Mouse (Mus musculus) retina, postnatal 7 days (tissue): ENCODE measurements at regions not wholly inside any gene's neighbourhood (a gene's known extent, or its start where the extent isn't known, plus 50 kb on each side); places are given as distances from the start of the nearest gene placed in this dataset.

Experiments used
- DNase-seq: peaks from one replicate; pipeline ENCODE4 v3.0.0-alpha.2; 2012; ENCODE audit warnings: low read depth, low spot score

DNA sequence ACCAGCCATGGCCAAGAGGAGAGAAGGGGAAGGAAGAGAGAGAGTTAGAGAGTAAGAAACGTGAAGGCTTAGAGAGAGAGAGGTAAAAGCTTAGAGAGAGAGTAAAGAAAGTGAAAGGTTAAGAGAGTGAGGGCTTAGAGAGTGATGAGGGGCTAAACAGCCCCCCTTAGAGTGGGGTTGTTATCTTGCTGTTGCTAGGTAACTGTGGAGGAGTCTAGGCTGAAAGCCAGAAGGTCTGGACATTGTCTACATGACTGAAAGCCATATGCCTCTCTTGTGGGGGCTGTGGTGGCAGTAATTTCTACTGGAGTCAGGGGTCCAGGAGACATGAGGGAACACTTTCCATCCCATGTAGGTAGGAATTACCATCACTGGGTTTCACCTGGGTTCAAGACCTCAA, 542.6 kb upstream of the Gprin3 start:
- DNase-seq: no peak

DNA sequence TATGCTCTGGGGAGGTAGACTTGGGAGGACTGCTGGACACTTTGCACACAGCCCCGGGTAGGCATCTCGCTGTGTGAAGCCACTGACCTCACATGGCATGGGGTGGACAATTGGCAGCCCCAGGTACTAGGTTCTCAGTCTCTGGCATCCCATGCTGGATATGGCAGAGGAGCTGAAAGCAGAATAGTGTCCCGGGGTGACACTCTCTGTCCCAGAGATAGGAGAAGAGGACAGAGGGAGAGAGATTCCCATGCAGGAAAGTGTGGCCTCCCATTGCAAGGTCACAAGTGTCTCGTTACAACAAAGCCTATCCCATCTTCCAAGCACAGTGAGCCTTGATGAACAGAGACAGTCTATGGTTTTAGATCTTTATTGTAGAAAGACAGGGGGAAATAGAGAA, 542.1 kb upstream of the Gprin3 start:
- DNase-seq: no peak

DNA sequence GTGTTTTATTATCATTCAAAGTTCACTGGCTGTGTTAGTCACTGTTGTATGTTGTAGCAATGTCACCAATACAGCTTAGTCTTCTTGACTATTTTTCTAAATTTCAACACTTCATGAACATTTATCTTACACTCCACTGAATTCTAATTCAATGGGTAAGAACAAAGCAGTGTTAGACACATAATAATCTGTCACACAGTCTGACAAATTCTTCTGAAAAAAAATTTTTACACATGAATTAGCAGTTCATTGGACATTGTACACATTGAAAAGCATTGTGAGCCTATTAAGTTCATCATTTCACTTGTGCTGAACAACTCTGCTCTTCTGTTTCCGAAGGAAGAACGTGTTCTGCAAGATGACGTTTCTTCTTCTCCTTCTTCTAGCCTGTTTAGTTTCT, 509.0 kb upstream of the Gprin3 start:
- DNase-seq: peak; percentile 5

DNA sequence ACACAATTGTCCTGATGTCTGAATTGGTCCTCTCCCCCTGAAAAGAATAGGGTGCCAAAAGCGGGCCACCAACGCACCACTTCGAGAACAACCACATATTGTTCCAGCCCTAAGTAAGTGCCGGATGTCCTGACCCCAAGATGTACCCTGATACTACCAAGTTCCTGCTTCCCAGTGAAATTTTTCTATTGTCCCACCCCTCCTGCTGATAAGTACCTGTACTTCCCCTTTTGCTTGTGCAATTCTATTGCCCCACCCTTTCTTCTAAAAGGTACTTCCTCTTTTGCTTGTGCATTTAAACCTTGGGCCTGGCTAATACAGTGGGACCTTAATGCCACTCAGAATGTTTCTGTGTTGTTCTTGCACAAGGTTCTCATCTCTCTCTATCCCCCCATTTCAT, 473.7 kb upstream of the Gprin3 start:
- DNase-seq: no peak
